Mouse (Mus musculus): ENCODE measurements at regions not wholly inside any gene's neighbourhood (a gene's known extent, or its start where the extent isn't known, plus 50 kb on each side); places are given as distances from the start of the nearest gene placed in this dataset.

GRCm38 (mm10) chr2:95232135-95232772 lies 794.3 kb upstream of the Api5 start:
- DNase-seq, result peak; percentile 26

- no peak for DNase-seq
Observed at GRCm38 (mm10) chr2:95231739-95232134, 793.8 kb upstream of the Api5 start.

GRCm38 (mm10) chr2:95229386-95229785 lies 791.5 kb upstream of the Api5 start:
- DNase-seq, result no peak

- DNase-seq, result no peak
Observed at GRCm38 (mm10) chr2:95210216-95210941, 772.4 kb upstream of the Api5 start.

Measured in liver (tissue).